Mouse (Mus musculus) E14TG2a.4 (cell line): ENCODE measurements around the gene Gm49366.
"Not testable (repeated sequence)": the region's sequence is repeated elsewhere in the genome, so short reads cannot be mapped to it uniquely, and the experiment has no call there.

Experiments
- H3K27me3 ChIP-seq: 2 replicates; pipeline ENCODE4 v1.6.1; 2014; ENCODE audit warnings: low read length, control low read depth; ENCODE audit not compliant: insufficient read depth
- H3K36me3 ChIP-seq: 2 replicates; pipeline ENCODE4 v1.6.1; 2014; ENCODE audit warnings: low read length, control low read depth; ENCODE audit not compliant: insufficient read depth
- H3K4me1 ChIP-seq: replicated peaks from 2 replicates; pipeline ENCODE4 v1.6.1; 2014; ENCODE audit warnings: low read depth, low read length, control low read depth
- H3K4me3 ChIP-seq: replicated peaks from 2 replicates; pipeline ENCODE4 v1.5.1; 2014; ENCODE audit warnings: mild to moderate bottlenecking, low read length
- H3K9me3 ChIP-seq: 2 replicates; pipeline ENCODE4 v1.6.1; 2014; ENCODE audit warnings: low read length, control low read depth
- CTCF ChIP-seq: conservative IDR thresholded peaks from 2 replicates; pipeline ENCODE4 v1.5.1; 2014; ENCODE audit warnings: low read length
- NANOG ChIP-seq: IDR thresholded peaks from 2 replicates; pipeline ENCODE4 v1.6.1; 2014; ENCODE audit warnings: borderline replicate concordance, low read length, mixed read lengths
- POU5F1 ChIP-seq: IDR thresholded peaks from 2 replicates; pipeline ENCODE4 v1.6.1; 2014; ENCODE audit warnings: low read length, borderline replicate concordance

Gm49366 gene

GRCm38 (mm10) chr12:84099605-84100004, 60.9 kb downstream of the Gm49366 start:
- TF ChIP-seq NANOG (no peak), POU5F1 (no peak), CTCF (no peak)
- H3K27me3 ChIP-seq: peaks cover 33% of the 10 kb centered on the region
- no peaks in the 10 kb centered on the region for H3K36me3 ChIP-seq
- no peak overlapping the region for H3K4me3 ChIP-seq
- H3K9me3 ChIP-seq: peaks cover 16% of the 10 kb centered on the region
- no peaks in the 10 kb centered on the region for H3K4me1 ChIP-seq

DNA sequence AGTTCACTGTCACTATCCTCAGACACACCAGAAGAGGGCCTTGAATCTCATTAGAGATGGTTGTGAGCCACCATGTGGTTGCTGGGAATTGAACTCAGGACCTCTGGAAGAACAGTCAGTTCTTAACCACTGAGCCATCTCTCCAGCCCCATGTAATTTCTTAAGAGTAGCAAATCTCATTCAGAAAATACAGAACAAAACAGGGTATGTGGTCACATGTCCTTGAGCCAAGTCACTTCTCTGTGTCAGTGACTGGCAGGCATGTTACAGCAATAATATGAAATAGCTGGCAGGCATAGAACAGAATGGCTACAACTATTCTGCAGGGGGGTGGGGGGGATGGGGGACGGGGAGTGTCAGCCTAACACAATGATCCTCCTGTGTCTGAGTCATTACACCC, 61.3 kb downstream of the Gm49366 start:
- H3K9me3 ChIP-seq: peaks cover 12% of the 10 kb centered on the region
- peaks cover 33% of the 10 kb centered on the region for H3K27me3 ChIP-seq
- H3K36me3 ChIP-seq: no peaks in the 10 kb centered on the region
- no peak overlapping the region for H3K4me3 ChIP-seq
- TF ChIP-seq NANOG (no peak), CTCF (no peak), POU5F1 (no peak)
- H3K4me1 ChIP-seq: no peaks in the 10 kb centered on the region

DNA sequence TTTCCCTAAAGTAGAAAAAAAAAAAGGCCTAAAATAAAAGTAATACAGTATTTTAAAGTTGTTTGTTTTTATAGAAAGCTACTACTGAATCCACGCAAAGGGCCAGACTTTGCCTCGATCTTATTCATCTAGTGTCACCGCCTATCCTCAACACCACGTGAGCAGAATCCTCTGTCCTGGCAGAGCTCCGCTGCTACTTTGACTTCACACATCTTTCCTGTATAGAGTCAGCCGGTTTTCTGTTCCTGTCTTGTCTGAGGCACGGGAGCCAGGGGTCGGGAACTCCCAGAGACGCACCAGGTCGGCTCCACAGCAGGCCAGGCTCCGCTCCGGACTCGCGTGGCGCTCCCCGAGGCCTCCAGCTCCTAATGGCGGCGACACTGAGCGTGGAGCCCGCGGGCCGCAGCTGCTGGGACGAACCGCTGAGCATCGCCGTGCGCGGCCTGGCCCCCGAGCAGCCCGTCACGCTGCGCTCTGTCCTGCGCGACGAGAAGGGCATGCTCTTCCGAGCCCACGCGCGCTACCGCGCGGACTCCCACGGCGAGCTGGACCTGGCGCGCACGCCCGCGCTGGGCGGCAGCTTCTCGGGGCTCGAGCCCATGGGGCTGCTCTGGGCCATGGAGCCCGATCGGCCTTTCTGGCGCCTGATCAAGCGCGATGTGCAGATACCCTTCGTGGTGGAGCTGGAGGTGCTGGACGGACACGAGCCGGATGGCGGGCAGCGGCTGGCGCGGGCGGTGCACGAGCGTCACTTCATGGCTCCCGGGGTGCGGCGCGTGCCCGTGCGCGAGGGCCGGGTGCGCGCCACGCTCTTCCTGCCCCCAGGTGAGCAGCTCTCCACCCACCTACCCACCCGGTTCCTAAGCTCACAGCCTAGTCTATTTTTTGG, 62.1 kb downstream of the Gm49366 start, which contains the start of gene Acot6:
Gene Acot6 (plus strand): TSS at position 51 of the 889 bp plus-strand sequence.
- not testable (repeated sequence) for H3K4me1 ChIP-seq, H3K36me3 ChIP-seq, H3K9me3 ChIP-seq
- peak within 1 kb of the TSS; percentile 78 for H3K4me3 ChIP-seq
- H3K27me3 ChIP-seq: peaks cover 33% of the 10 kb centered on the region

DNA sequence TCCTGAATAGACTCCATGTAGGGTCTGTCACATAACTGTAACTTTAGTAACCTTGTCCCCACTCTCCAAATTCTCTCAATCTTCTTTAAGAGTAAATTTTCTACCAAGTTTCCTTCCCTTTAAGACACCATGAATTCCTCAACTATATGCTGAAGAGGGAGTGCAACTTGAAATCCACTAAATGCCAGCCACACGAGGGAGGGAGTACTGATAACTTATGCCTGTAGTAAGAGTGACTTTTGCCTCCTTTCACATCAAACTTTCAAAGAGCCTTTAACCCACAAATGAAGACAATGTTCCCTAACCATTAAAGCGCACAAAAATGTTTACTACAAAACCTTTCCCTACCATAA, 62.7 kb downstream of the Gm49366 start:
- H3K36me3 ChIP-seq: no peaks in the 10 kb centered on the region
- no peaks in the 10 kb centered on the region for H3K4me1 ChIP-seq
- TF ChIP-seq CTCF (no peak), POU5F1 (no peak), NANOG (no peak)
- H3K4me3 ChIP-seq: peak overlapping the region; percentile 78
- H3K9me3 ChIP-seq: no peaks in the 10 kb centered on the region
- peaks cover 33% of the 10 kb centered on the region for H3K27me3 ChIP-seq

- Histone ChIP-seq H3K4me3 (no peak overlapping the region), H3K9me3 (no peaks in the 10 kb centered on the region), H3K36me3 (no peaks in the 10 kb centered on the region), H3K27me3 (peaks cover 3% of the 10 kb centered on the region), H3K4me1 (peaks cover 6% of the 10 kb centered on the region)
- TF ChIP-seq CTCF: no peak
- TF ChIP-seq NANOG: no peak
- no peak for TF ChIP-seq POU5F1
Observed at GRCm38 (mm10) chr12:84107012-84107411, 68.3 kb downstream of the Gm49366 start.

GRCm38 (mm10) chr12:84107692-84108091, 69.0 kb downstream of the Gm49366 start:
- H3K4me3 ChIP-seq: no peak overlapping the region
- no peaks in the 10 kb centered on the region for H3K27me3 ChIP-seq
- peaks cover 6% of the 10 kb centered on the region for H3K4me1 ChIP-seq
- TF ChIP-seq NANOG (no peak), CTCF (no peak), POU5F1 (no peak)
- H3K36me3 ChIP-seq: no peaks in the 10 kb centered on the region
- H3K9me3 ChIP-seq: no peaks in the 10 kb centered on the region
